Mouse (Mus musculus) brain, embryonic 14.5 days (tissue): ENCODE measurements at regions not wholly inside any gene's neighbourhood (a gene's known extent, or its start where the extent isn't known, plus 50 kb on each side); places are given as distances from the start of the nearest gene placed in this dataset.
"Not testable (repeated sequence)": the region's sequence is repeated elsewhere in the genome, so short reads cannot be mapped to it uniquely, and the experiment has no call there.

ENCODE experiments used
- DNase-seq: peaks from one replicate; pipeline ENCODE4 v3.0.0-alpha.2; 2011; ENCODE audit warnings: low read depth
- CTCF ChIP-seq: fragments of 200-500 bp; IDR thresholded peaks from 2 replicates; pipeline ENCODE4 v1.5.1; 2012; ENCODE audit warnings: inconsistent platforms, mild to moderate bottlenecking, moderate library complexity, borderline replicate concordance; ENCODE audit not compliant: insufficient read depth, insufficient read length; ENCODE audit errors: extremely low read depth
- POLR2A ChIP-seq: fragments of 200-500 bp; IDR thresholded peaks from 2 replicates; pipeline ENCODE4 v1.6.1; 2012; ENCODE audit warnings: mild to moderate bottlenecking, inconsistent platforms, borderline replicate concordance; ENCODE audit not compliant: poor library complexity, insufficient read depth, insufficient read length, severe bottlenecking; ENCODE audit errors: extremely low read depth

DNA sequence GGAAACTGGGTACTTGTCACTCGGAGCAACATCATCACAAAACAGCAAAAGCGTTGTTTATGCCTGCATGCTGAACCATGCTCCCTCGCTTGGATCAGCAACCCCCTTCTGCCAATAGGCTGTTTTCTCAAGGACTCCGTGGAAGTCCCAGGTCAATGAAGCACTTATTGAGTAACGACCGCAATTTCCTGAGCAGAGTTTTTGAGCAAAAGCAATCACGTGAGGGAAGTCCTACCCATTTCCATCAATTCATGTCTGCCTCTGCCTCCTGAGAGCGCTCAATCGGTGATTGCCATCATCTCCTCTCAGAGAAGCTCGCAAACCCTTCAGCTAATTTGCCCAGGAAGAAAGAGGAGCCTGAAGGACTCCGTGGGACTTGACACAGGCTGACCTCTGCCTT, 136.9 kb upstream of the Adamts18 start:
- DNase-seq: peak; percentile 14
- TF ChIP-seq POLR2A: no peak
- no peak for TF ChIP-seq CTCF

- TF ChIP-seq CTCF: no peak
- TF ChIP-seq POLR2A: no peak
Observed at GRCm38 (mm10) chr8:113985948-113986347, 137.4 kb upstream of the Adamts18 start.

GRCm38 (mm10) chr8:113990718-113991117, 142.2 kb upstream of the Adamts18 start:
- TF ChIP-seq CTCF: no peak
- TF ChIP-seq POLR2A: no peak
- DNase-seq: no peak

More at GRCm38 (mm10) chr8:113985948-113986347, 137.4 kb upstream of the Adamts18 start:
- DNase-seq: no peak

- no peak for DNase-seq
- no peak for TF ChIP-seq CTCF
- no peak for TF ChIP-seq POLR2A
Observed at GRCm38 (mm10) chr8:113998881-113999280, 134.5 kb upstream of the Nudt7 start.

DNA sequence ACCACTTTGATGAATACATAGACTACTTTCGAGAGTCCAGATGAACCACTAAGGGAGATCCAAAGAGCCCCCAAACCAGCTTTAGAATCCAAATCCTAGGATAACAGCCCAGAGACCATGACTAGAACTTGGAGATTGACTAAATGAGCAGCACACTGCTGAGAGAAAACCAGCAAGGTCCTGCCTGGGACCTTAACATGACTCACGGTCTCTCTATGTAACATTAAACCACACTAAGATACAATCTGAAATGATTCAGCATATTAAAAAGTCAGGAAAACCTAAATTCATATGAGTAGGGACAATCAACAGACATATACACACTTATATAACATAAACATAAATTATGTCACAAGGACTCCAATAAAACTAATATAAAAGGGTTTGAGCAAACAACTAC, 131.7 kb upstream of the Nudt7 start:
- TF ChIP-seq POLR2A: no peak
- TF ChIP-seq CTCF: no peak
- DNase-seq: no peak

DNA sequence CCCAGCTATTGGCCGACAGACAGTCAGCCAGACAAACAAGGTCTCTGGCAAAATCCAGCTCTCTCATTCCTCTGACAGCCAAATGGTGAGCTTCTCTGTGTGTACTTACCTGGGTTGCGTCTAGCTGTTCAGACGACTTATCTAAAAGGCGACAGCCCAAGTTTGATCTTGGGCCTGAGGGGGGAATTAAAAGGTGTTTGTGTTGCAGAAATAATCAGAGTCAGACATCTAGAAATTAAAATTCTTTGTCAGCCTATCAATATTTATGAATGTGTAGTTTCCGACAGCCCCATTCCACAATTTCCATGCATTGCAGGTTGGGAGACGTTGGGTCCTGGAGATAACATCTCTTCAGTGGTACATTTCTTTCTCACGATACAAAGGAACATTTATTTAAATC, 128.9 kb upstream of the Nudt7 start:
- no peak for DNase-seq
- no peak for TF ChIP-seq POLR2A
- TF ChIP-seq CTCF: no peak

- TF ChIP-seq CTCF (no peak), POLR2A (no peak)
Observed at GRCm38 (mm10) chr8:114006587-114006986, 126.8 kb upstream of the Nudt7 start.

GRCm38 (mm10) chr8:114007103-114007502, 126.3 kb upstream of the Nudt7 start:
- DNase-seq: peak; percentile 50
- TF ChIP-seq POLR2A: no peak
- TF ChIP-seq CTCF: no peak

More at GRCm38 (mm10) chr8:114006587-114006986, 126.8 kb upstream of the Nudt7 start:
- no peak for DNase-seq

GRCm38 (mm10) chr8:114018364-114018763, 115.0 kb upstream of the Nudt7 start:
- DNase-seq: peak; percentile 65
- no peak for TF ChIP-seq POLR2A
- no peak for TF ChIP-seq CTCF

- DNase-seq: not testable (repeated sequence)
Observed at GRCm38 (mm10) chr8:114030141-114030540, 103.2 kb upstream of the Nudt7 start.

- DNase-seq: no peak
- no peak for TF ChIP-seq POLR2A
- TF ChIP-seq CTCF: no peak
Observed at GRCm38 (mm10) chr8:114052426-114052825, 80.9 kb upstream of the Nudt7 start.

GRCm38 (mm10) chr8:114063566-114063965, 69.8 kb upstream of the Nudt7 start:
- no peak for TF ChIP-seq CTCF
- no peak for TF ChIP-seq POLR2A
- DNase-seq: peak; percentile 26

GRCm38 (mm10) chr8:114072330-114072729, 61.0 kb upstream of the Nudt7 start:
- DNase-seq: no peak
- TF ChIP-seq POLR2A (no peak), CTCF (no peak)

DNA sequence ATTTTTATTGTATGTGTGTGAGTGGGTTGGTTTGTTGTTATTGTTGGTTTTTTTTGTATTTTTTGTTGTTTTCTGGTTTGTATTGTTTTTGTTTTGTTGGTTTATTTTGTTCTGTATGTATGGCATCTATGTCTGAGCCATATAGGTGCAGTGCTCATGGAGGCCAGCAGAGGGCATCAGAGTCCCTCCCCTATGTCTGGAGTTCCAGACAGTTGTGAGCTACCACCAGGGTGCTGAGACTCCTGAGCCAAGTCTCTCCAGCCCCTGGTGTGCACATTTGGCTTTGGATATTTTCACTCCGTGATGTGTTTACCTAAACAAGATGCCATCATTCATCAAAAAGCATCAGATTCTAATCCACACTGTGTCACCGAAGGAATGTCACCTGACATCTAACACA, 59.2 kb upstream of the Nudt7 start:
- DNase-seq: no peak
- TF ChIP-seq POLR2A: no peak
- TF ChIP-seq CTCF: peak; percentile 64
